Mouse (Mus musculus) limb, embryonic 15.5 days (tissue): ENCODE data around the gene Mad1l1. TPM values are rescaled to one million over a fixed set of nuclear protein-coding genes. Genes with fewer than 3 reads are reported as not detected.
A peak's percentile ranks its signal among the peaks of the same experiment; 100 is the strongest.

Experiments
- ATAC-seq: fragments of 200-750 bp; cut with Nextera tagmentation; 2 replicates; pipeline ENCODE4 v1.8.0; 2017; ENCODE audit warnings: low read depth, moderate TSS enrichment; ENCODE audit not compliant: insufficient number of reproducible peaks, low FRiP score, low TSS enrichment
- H3K27ac ChIP-seq: fragments of 300-500 bp; sonication (generic); 2 replicates; pipeline ENCODE4 v1.5.1; 2015; ENCODE audit warnings: moderate library complexity, mild to moderate bottlenecking, inconsistent platforms
- H3K27me3 ChIP-seq: fragments of 300-500 bp; sonication (generic); 2 replicates; pipeline ENCODE4 v1.6.1; 2015; ENCODE audit warnings: inconsistent platforms
- H3K36me3 ChIP-seq: fragments of 300-500 bp; sonication (generic); 2 replicates; pipeline ENCODE4 v1.6.1; 2015; ENCODE audit warnings: inconsistent platforms
- H3K4me1 ChIP-seq: fragments of 300-500 bp; sonication (generic); 2 replicates; pipeline ENCODE4 v1.6.1; 2015; ENCODE audit warnings: inconsistent platforms
- H3K4me2 ChIP-seq: fragments of 300-500 bp; sonication (generic); 2 replicates; pipeline ENCODE4 v1.6.1; 2015; ENCODE audit warnings: mild to moderate bottlenecking, inconsistent platforms
- H3K4me3 ChIP-seq: fragments of 300-500 bp; sonication (generic); 2 replicates; pipeline ENCODE4 v1.5.1; 2015; ENCODE audit warnings: mild to moderate bottlenecking, inconsistent platforms
- H3K9ac ChIP-seq: fragments of 300-500 bp; sonication (generic); 2 replicates; pipeline ENCODE4 v1.6.1; 2015; ENCODE audit warnings: inconsistent platforms
- H3K9me3 ChIP-seq: fragments of 300-500 bp; sonication (generic); 2 replicates; pipeline ENCODE4 v1.6.1; 2016; ENCODE audit warnings: inconsistent platforms
- WGBS: fragments of 180-500 bp; shearing (Covaris S2); methylation state at CpG from one replicate; pipeline ENCODE4 v1.1.7; 2015; 5-methylcytosine and 5-hydroxymethylcytosine counted together
- polyA plus RNA-seq: library from polyadenylated mRNA; unstranded; fragments of >200 nt; fragmentation: Nextera tagmentation; extraction: Ambion mirVana; gene quantifications from 2 replicates; pipeline ENCODE4 v1.2.1, GENCODE M21; 2015

Gene Mad1l1
- polyA plus RNA-seq, 1 experiment from 2014 or later = 42.9 TPM

DNA sequence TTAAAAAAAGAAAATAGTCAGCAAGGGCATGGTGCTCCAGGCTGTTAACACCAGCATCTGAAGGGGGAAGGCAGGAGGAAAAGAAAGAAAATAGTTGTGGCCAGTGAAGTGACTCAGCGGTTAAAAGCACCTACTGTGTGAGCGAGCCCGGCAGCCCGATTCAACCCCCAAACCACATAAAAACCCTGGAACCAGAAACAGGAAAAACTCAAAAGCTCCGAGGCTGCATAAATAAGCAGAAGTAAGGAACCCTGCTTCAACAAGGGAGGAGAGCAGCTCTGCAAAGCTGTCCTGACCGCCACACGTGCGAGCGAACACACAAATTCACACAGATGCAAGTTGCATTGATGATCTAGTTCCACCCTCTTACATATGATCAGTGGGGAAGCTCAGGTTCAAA lies 28.5 kb upstream of the Mad1l1 start:
- Histone ChIP-seq H3K4me2 (no peak overlapping the region), H3K9me3 (no peaks in the 10 kb centered on the region), H3K9ac (no peak overlapping the region), H3K4me1 (no peaks in the 10 kb centered on the region), H3K4me3 (no peak overlapping the region), H3K36me3 (peaks cover 71% of the 10 kb centered on the region), H3K27ac (no peak overlapping the region), H3K27me3 (no peaks in the 10 kb centered on the region)
- no peak for ATAC-seq
- 88% methylated on average over 9 of the region's 9 CpGs for WGBS

DNA sequence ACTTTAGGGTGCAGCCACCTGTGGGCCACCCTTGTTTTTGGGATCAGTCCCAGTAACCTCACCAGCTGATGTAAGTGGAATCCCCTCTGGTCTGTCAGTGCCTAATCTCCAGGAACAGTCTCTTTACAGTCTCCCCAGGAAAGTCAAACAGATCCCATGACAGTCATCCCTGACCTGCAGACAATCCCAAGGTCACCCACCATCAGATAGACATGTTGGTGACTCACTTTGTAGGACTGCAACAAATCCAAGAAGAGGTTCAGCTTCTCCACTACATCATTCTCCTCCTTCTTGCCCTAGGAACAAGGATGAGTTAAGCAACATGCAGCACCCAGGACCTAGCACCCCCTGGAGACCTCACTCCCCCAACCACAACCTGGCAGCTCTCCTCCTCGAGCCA lies 24.7 kb upstream of the Mad1l1 start:
- no peak overlapping the region for H3K4me3 ChIP-seq
- no peaks in the 10 kb centered on the region for H3K4me1 ChIP-seq
- 67% methylated on average over 1 of the region's 1 CpGs for WGBS
- no peak overlapping the region for H3K4me2 ChIP-seq
- H3K36me3 ChIP-seq = peaks cover 55% of the 10 kb centered on the region
- H3K27me3 ChIP-seq = no peaks in the 10 kb centered on the region
- H3K27ac ChIP-seq = no peak overlapping the region
- H3K9ac ChIP-seq = no peak overlapping the region
- no peak for ATAC-seq
- H3K9me3 ChIP-seq = no peaks in the 10 kb centered on the region

DNA sequence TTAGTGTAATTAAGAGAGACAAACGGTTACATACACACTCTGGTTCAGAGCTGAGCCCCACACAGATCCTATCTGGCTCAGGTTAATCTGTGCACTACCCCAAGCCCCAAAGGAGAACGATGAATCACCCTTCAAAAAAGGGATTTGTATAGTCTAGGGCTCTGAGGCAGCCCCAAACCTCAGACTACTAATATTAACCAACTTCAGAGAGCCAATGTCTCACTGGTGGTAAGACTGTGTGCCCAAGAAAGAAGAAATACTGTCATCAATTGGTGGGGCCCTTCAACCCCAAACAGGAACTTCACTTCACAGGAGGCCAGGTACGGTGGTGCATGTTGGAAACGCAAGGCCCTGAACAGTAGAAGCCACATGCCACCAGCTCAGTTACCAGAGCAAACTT lies 23.9 kb upstream of the Mad1l1 start:
- H3K9ac ChIP-seq = no peak overlapping the region
- H3K9me3 ChIP-seq = no peaks in the 10 kb centered on the region
- WGBS = 84% methylated on average over 4 of the region's 4 CpGs
- no peak overlapping the region for H3K27ac ChIP-seq
- H3K4me2 ChIP-seq = no peak overlapping the region
- ATAC-seq = no peak
- H3K4me1 ChIP-seq = no peaks in the 10 kb centered on the region
- no peaks in the 10 kb centered on the region for H3K27me3 ChIP-seq
- peaks cover 56% of the 10 kb centered on the region for H3K36me3 ChIP-seq
- no peak overlapping the region for H3K4me3 ChIP-seq

DNA sequence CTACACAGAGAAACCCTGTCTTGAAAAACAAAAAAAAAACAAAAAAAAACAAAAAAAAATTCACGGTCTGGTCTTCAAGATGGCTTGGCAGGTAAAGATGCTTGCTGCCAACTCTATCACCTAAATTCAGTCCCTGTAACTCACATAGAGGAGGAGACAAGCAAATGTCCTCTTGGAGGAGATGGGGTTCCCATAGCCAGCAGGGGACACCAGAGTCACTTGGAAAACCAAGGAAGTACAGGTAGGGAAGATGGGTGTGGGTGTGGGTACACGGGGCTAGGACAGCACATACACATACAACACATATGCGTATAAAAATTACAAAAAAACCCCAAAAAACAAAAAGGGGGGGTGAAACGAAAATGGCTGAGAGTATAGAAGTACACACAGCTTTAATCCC lies 21.5 kb upstream of the Mad1l1 start:
- Histone ChIP-seq H3K9ac (no peak overlapping the region), H3K9me3 (no peaks in the 10 kb centered on the region), H3K27ac (no peak overlapping the region), H3K4me2 (no peak overlapping the region), H3K36me3 (peaks cover 70% of the 10 kb centered on the region), H3K4me3 (no peak overlapping the region), H3K4me1 (no peaks in the 10 kb centered on the region), H3K27me3 (no peaks in the 10 kb centered on the region)
- no peak for ATAC-seq
- 75% methylated on average over 4 of the region's 4 CpGs for WGBS

DNA sequence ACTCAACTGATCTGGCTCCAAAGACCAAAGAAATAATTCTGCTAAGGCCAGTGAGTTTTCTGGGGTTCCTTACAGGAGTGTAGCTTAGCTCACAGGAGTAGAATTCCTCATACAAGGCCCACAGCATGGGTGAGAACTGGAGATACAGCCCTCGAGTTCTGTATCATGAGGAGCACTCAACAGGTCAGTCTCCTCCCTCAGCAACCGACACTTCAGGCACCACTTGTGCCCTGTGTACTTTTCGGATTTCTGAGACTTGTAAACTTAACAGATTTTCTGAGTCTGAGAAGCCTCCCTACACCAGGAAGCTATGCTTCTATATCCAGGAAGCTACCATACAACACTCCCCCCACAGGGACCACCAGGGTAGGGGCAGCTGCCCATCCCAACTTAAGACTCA lies 18.5 kb upstream of the Mad1l1 start:
- Histone ChIP-seq H3K27ac (no peak overlapping the region), H3K4me1 (no peaks in the 10 kb centered on the region), H3K36me3 (peaks cover 57% of the 10 kb centered on the region), H3K4me2 (no peak overlapping the region), H3K9ac (no peak overlapping the region), H3K27me3 (no peaks in the 10 kb centered on the region), H3K9me3 (no peaks in the 10 kb centered on the region), H3K4me3 (no peak overlapping the region)
- 71% methylated on average over 3 of the region's 3 CpGs for WGBS
- no peak for ATAC-seq

GRCm38 (mm10) chr5:140338779-140339178 lies 17.4 kb upstream of the Mad1l1 start:
- no peak overlapping the region for H3K9ac ChIP-seq
- no peak for ATAC-seq
- no peaks in the 10 kb centered on the region for H3K4me1 ChIP-seq
- no peaks in the 10 kb centered on the region for H3K27me3 ChIP-seq
- H3K27ac ChIP-seq = no peak overlapping the region
- H3K4me3 ChIP-seq = no peak overlapping the region
- no peaks in the 10 kb centered on the region for H3K9me3 ChIP-seq
- H3K4me2 ChIP-seq = no peak overlapping the region
- H3K36me3 ChIP-seq = peaks cover 48% of the 10 kb centered on the region
- 99% methylated on average over 4 of the region's 4 CpGs for WGBS

DNA sequence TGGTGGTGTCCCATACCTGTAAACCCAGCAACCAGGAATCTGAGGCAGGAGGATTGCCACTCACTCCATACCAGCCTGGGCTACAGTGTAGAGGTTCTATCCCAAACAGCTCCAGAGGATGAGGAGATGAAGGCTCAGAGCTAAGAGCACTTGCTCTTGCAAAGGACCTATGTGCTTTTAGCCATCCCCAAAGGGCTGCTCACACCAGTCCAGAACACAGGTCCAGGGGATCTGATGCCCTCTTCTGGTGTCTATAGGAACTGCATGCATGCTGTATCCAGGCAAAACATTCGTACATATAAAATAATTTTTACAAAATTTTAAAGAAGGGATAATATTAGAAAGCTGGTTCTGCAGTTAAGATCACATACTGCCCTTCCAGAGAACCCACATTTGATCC lies 15.3 kb upstream of the Mad1l1 start:
- no peak overlapping the region for H3K4me3 ChIP-seq
- H3K4me1 ChIP-seq = peaks cover 8% of the 10 kb centered on the region; the same call in 1 of the 2 replicates
- no peak overlapping the region for H3K9ac ChIP-seq
- H3K9me3 ChIP-seq = no peaks in the 10 kb centered on the region
- no peak overlapping the region for H3K4me2 ChIP-seq
- no peak for ATAC-seq
- WGBS = 81% methylated on average over 1 of the region's 1 CpGs
- H3K36me3 ChIP-seq = peaks cover 43% of the 10 kb centered on the region
- no peak overlapping the region for H3K27ac ChIP-seq
- no peaks in the 10 kb centered on the region for H3K27me3 ChIP-seq

- WGBS = 39% methylated on average over 2 of the region's 2 CpGs
- peaks cover 17% of the 10 kb centered on the region for H3K4me1 ChIP-seq
- H3K4me2 ChIP-seq = no peak overlapping the region
- ATAC-seq = no peak
- no peak overlapping the region for H3K4me3 ChIP-seq
- H3K9me3 ChIP-seq = no peaks in the 10 kb centered on the region
- no peaks in the 10 kb centered on the region for H3K27me3 ChIP-seq
- no peak overlapping the region for H3K27ac ChIP-seq
- H3K9ac ChIP-seq = no peak overlapping the region
- peaks cover 17% of the 10 kb centered on the region for H3K36me3 ChIP-seq
Observed at GRCm38 (mm10) chr5:140333631-140334030, 12.3 kb upstream of the Mad1l1 start.

DNA sequence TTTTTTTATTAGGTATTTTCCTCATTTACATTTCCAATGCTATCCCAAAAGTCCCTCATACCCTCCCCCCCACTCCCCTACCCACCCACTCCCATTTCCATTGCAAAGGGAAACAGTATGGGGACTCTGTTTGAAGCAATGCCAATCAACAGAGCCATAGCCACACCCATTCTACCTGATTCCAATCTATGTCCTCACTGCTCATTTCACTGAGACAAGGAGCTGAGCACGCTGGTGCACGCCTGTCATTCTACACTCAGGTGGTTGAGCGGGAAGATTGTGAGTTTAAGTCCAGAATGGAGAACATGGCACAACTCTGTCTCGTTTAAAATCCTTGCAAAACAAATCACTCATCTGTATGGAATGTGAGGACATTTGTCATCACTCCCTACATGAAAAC lies 11.2 kb upstream of the Mad1l1 start:
- no peaks in the 10 kb centered on the region for H3K27me3 ChIP-seq
- H3K4me2 ChIP-seq = peak overlapping the region; percentile 89
- peak overlapping the region; percentile 89; the same call in 1 of the 2 replicates for H3K27ac ChIP-seq
- H3K9ac ChIP-seq = no peak overlapping the region
- ATAC-seq = no peak
- peak overlapping the region; percentile 55 for H3K4me3 ChIP-seq
- WGBS = 44% methylated on average over 4 of the region's 4 CpGs
- H3K4me1 ChIP-seq = peaks cover 17% of the 10 kb centered on the region
- H3K9me3 ChIP-seq = no peaks in the 10 kb centered on the region
- H3K36me3 ChIP-seq = peaks cover 17% of the 10 kb centered on the region

DNA sequence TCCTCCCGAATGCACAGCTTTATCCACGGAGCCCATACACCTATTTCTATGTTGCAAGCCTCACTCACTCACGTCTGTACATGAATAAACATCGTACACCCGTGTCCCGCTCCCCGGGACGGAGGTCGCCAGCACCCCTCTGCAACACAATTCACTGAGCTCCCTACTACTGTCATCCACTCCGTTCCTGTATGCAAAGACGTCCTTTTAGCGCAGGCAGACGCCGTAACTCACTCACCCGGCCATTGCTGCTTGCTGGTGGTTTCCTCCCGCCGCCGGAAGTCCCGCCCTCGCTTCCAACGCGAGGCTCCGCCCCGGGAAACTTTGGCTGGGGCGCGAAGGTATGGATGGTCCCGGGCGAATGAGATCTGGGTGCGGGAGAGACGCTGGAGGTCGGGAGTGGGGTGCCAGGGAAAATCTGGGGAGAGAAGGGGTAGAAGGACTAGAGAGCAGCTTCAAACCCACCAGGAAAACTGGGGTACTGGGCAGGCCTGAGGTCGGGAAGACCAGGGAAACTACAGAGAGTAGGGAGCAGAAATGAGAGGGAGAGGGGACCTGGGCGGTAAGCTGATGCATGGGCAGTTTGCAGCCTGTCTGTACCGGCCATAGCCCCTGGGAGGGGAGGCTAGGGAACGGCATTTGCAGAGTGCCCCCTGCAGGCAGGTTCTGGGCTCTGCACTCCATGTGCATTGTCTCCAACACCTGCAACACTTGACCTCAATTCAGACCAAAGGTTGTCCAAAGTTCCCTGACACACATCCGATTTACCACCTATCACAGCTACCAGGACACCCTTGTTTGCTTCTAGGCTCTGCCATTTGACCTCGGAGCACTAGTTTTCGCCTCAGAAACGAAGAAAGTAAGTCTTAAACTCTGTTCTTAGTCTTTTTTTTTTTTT lies 10.5 kb upstream of the Mad1l1 start, which contains the start of gene Mrm2:
Gene Mrm2, minus strand, starts transcription at position 284 of the 898 bp plus-strand sequence.
- H3K27me3 ChIP-seq = no peaks in the 10 kb centered on the region
- under 1% methylated on average over 39 of the region's 39 CpGs for WGBS

DNA sequence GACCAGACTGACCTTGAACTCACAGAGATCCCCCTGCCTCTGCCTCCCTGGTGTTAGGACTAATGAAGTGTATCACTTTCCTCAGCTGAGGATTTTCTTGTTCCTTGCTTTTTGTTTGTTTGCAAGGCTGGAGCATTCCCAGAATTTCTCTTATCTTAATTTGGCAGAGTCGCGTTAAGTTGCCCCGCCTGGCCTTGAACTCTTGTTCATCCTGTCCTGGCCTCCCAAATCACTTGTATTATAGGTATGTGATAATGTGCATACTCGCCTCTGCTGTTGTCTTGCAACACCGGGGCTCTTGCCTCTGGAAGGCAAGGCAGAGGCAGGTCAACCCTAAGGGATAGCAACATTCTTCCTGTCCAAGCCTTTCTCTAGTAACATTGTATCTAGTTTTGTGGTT lies 2.7 kb upstream of the Mad1l1 start:
- H3K9ac ChIP-seq = no peak overlapping the region
- no peaks in the 10 kb centered on the region for H3K9me3 ChIP-seq
- no peak overlapping the region for H3K27ac ChIP-seq
- no peaks in the 10 kb centered on the region for H3K27me3 ChIP-seq
- WGBS = 90% methylated on average over 5 of the region's 5 CpGs
- H3K4me1 ChIP-seq = peaks cover 11% of the 10 kb centered on the region; the same call in 1 of the 2 replicates
- H3K4me3 ChIP-seq = no peak overlapping the region
- ATAC-seq = no peak
- H3K36me3 ChIP-seq = peaks cover 23% of the 10 kb centered on the region
- H3K4me2 ChIP-seq = no peak overlapping the region

More for the DNA sequence above, 10.5 kb upstream of the Mad1l1 start, which contains the start of gene Mrm2:
- peak within 1 kb of the TSS; percentile 89 for H3K4me2 ChIP-seq
- H3K36me3 ChIP-seq = peaks cover 19% of the 10 kb centered on the region
- H3K4me3 ChIP-seq = peak within 1 kb of the TSS; percentile 55
- peak within 1 kb of the TSS; percentile 89 for H3K27ac ChIP-seq
- no peaks in the 10 kb centered on the region for H3K9me3 ChIP-seq
- ATAC-seq = peak; percentile 68
- peaks cover 17% of the 10 kb centered on the region for H3K4me1 ChIP-seq
- H3K9ac ChIP-seq = peak within 1 kb of the TSS; percentile 65

- ATAC-seq = no peak
Observed at GRCm38 (mm10) chr5:140321756-140322575, 614 bp upstream of the Mad1l1 start.

More at GRCm38 (mm10) chr5:140321756-140322575, 614 bp upstream of the Mad1l1 start:
- 1% methylated on average over 17 of the region's 17 CpGs for WGBS
- Histone ChIP-seq H3K36me3 (peaks cover 5% of the 10 kb centered on the region; the same call in 1 of the 2 replicates), H3K4me3 (peak overlapping the region; percentile 94), H3K9ac (peak overlapping the region; percentile 97), H3K4me1 (peaks cover 11% of the 10 kb centered on the region; the same call in 1 of the 2 replicates), H3K27ac (peak overlapping the region; percentile 82), H3K9me3 (no peaks in the 10 kb centered on the region), H3K4me2 (peak overlapping the region; percentile 80), H3K27me3 (no peaks in the 10 kb centered on the region)
